Mouse (Mus musculus) liver, embryonic 14.5 days (tissue): ENCODE measurements around the gene Prdm9.
"Not testable (repeated sequence)": the region's sequence is repeated elsewhere in the genome, so short reads cannot be mapped to it uniquely, and the experiment has no call there.

ENCODE experiments used
- CTCF ChIP-seq: IDR thresholded peaks from 2 replicates; pipeline ENCODE4 v1.5.1; 2016; ENCODE audit warnings: antibody characterized with exemption, low read depth, control low read depth
- EP300 ChIP-seq: IDR thresholded peaks from 2 replicates; pipeline ENCODE4 v1.6.1; 2016; ENCODE audit warnings: antibody characterized with exemption, low read depth

GRCm38 (mm10) chr17:15543868-15544267, 20.3 kb downstream of the Prdm9 start:
- not testable (repeated sequence) for TF ChIP-seq CTCF, EP300
